Mouse (Mus musculus) E14TG2a.4 (cell line): ENCODE measurements around the gene Hcn3.

Experiments
- CTCF ChIP-seq: conservative IDR thresholded peaks from 2 replicates; pipeline ENCODE4 v1.5.1; 2014; ENCODE audit warnings: low read length
- NANOG ChIP-seq: IDR thresholded peaks from 2 replicates; pipeline ENCODE4 v1.6.1; 2014; ENCODE audit warnings: borderline replicate concordance, low read length, mixed read lengths
- POU5F1 ChIP-seq: IDR thresholded peaks from 2 replicates; pipeline ENCODE4 v1.6.1; 2014; ENCODE audit warnings: low read length, borderline replicate concordance

- TF ChIP-seq CTCF (no peak), NANOG (no peak), POU5F1 (no peak)
Measured at GRCm38 (mm10) chr3:89125981-89126380, 34.0 kb downstream of the Hcn3 start.
